Comparison of ENCODE assay signal across 23 mouse cellular contexts in the genomic region with DNA sequence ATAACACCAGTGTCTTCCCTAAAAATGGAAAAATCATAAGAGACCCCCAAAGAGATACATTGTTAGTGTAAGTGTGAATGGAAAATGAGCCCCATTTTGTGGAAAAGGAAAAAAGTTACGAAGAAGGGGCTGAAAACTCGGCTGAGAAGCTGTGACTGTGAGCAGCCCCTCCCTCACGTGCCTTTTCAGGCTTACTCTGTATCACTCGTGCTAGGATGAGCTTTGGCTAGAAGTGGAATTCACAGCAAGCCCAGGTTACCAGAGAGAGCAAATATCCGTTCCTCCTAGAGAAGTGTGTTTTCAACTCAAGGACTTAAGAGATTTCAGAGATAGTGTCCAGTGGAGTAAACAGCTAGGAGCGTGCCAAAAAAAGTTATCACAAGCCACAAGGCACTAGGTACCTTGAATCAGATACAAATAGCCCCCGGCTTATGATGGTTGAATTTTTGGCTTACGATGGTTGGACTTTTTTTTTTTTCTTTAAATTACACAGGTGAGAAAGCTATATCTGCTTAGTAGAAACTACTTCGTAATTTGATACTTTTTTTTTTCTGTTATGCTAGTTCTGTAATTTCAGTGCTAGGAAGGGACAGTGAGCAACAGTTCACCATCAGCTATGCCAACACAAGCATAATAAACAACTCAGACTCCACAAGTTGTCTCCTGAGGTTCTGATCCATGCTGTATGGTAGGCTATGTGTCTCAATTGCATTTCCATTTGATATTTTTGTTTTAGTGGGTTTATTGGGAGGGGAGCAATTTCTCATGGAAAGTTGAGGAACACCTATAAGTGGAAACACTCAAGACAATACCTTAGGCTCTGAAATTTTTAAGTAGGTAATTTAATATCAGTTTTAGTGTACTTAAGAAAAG. TPM values are rescaled to one million over a fixed set of nuclear protein-coding genes. Genes with fewer than 3 reads are reported as not detected.
"Had no signal": no experiment of that assay in that cellular context is flagged by ENCODE, and none has a peak within 500 bp of the region (broad histone marks: within the 10 kb centered on the region; RNA-seq: fewer than 3 reads in every experiment).

No protein-coding gene starts in this region.

- DNase-seq: kidney, adult 8-10 months; kidney, postnatal 14 days; kidney, postnatal 4 days; left cerebral cortex, postnatal 4 days; liver; liver, embryonic 13.5 days; lung, embryonic 14.5 days; retina, postnatal 1 day; right cerebral cortex, postnatal 25 days; spleen, adult 18-20 months; thymus, adult 2 months; thymus, postnatal 14 days; thymus, postnatal 4 days had no signal

- H3K36me3 ChIP-seq: kidney, embryonic 15.5 days; limb, embryonic 13.5 days; liver, embryonic 13.5 days; midbrain, embryonic 10.5 days; midbrain, embryonic 13.5 days; neural tube, embryonic 13.5 days had no signal

- H3K9me3 ChIP-seq: kidney, embryonic 15.5 days; limb, embryonic 13.5 days; liver, embryonic 13.5 days; megakaryocyte, embryonic 14.5 days; midbrain, embryonic 10.5 days; midbrain, embryonic 13.5 days; neural tube, embryonic 13.5 days had no signal

- H3K9ac ChIP-seq: kidney, embryonic 15.5 days; limb, embryonic 13.5 days; liver, embryonic 13.5 days; lung, embryonic 14.5 days; midbrain, embryonic 13.5 days; neural tube, embryonic 13.5 days had no signal

- H3K27ac ChIP-seq: kidney, embryonic 15.5 days; limb, embryonic 13.5 days; liver, embryonic 13.5 days; midbrain, embryonic 10.5 days; midbrain, embryonic 13.5 days; neural tube, embryonic 13.5 days; stomach, postnatal 0 days had no signal

- H3K4me2 ChIP-seq: kidney, embryonic 15.5 days; limb, embryonic 13.5 days; liver, embryonic 13.5 days; lung, embryonic 14.5 days; midbrain, embryonic 13.5 days; neural tube, embryonic 13.5 days had no signal

- H3K4me3 ChIP-seq: kidney, embryonic 15.5 days; limb, embryonic 13.5 days; liver, embryonic 13.5 days; megakaryocyte, embryonic 14.5 days; midbrain, embryonic 10.5 days; midbrain, embryonic 13.5 days; myocyte; neural tube, embryonic 13.5 days had no signal

- H3K27me3 ChIP-seq: kidney, embryonic 15.5 days; neural tube, embryonic 13.5 days had no signal

- ATAC-seq: lung, postnatal 0 days; midbrain, embryonic 13.5 days; midbrain, embryonic 16.5 days had no signal

RNA-seq across cellular contexts. Expression of a gene that starts 48.6 kb away (rescaled TPM):
- polyA plus RNA-seq: myocyte had no signal
